Mouse (Mus musculus): ENCODE results near the gene Mpdu1.
"Not testable (repeated sequence)": the region's sequence is repeated elsewhere in the genome, so short reads cannot be mapped to it uniquely, and the experiment has no call there.

Mpdu1 gene

GRCm38 (mm10) chr11:69662213-69662966 lies at the start of gene Mpdu1:
TSS of gene Mpdu1 (minus strand) at chr11:69662642.
- DNase-seq (ENCODE audit: low read depth), result peak; percentile 99

GRCm38 (mm10) chr11:69711082-69711481 lies 48.6 kb upstream of the Mpdu1 start:
- no peak for DNase-seq (ENCODE audit: low read depth)

GRCm38 (mm10) chr11:69710470-69710869 lies 48.0 kb upstream of the Mpdu1 start:
- DNase-seq (ENCODE audit: low read depth), result no peak

GRCm38 (mm10) chr11:69709554-69710446 lies 47.4 kb upstream of the Mpdu1 start:
- DNase-seq (ENCODE audit: low read depth), result no peak

GRCm38 (mm10) chr11:69708614-69709265 lies 46.3 kb upstream of the Mpdu1 start:
- DNase-seq (ENCODE audit: low read depth), result no peak

GRCm38 (mm10) chr11:69707873-69708381 lies 45.5 kb upstream of the Mpdu1 start:
- DNase-seq (ENCODE audit: low read depth), result no peak

- no peak for DNase-seq (ENCODE audit: low read depth)
These were observed 45.0 kb upstream of the Mpdu1 start for GRCm38 (mm10) chr11:69707480-69707847.

- no peak for DNase-seq (ENCODE audit: low read depth)
These were observed 44.5 kb upstream of the Mpdu1 start for GRCm38 (mm10) chr11:69706775-69707479.

- DNase-seq (ENCODE audit: low read depth), result no peak
These were observed 42.2 kb upstream of the Mpdu1 start for GRCm38 (mm10) chr11:69704613-69705010.

- DNase-seq (ENCODE audit: low read depth), result no peak
These were observed 41.6 kb upstream of the Mpdu1 start for GRCm38 (mm10) chr11:69703814-69704612.

GRCm38 (mm10) chr11:69703381-69703780 lies 40.9 kb upstream of the Mpdu1 start:
- DNase-seq (ENCODE audit: low read depth), result not testable (repeated sequence)

- DNase-seq (ENCODE audit: low read depth), result not testable (repeated sequence)
These were observed 40.4 kb upstream of the Mpdu1 start for GRCm38 (mm10) chr11:69702886-69703285.

GRCm38 (mm10) chr11:69699595-69699994 lies 37.2 kb upstream of the Mpdu1 start:
- DNase-seq (ENCODE audit: low read depth), result no peak

- DNase-seq (ENCODE audit: low read depth), result no peak
These were observed 36.1 kb upstream of the Mpdu1 start for GRCm38 (mm10) chr11:69698574-69698973.

GRCm38 (mm10) chr11:69697396-69697795 lies 35.0 kb upstream of the Mpdu1 start:
- DNase-seq (ENCODE audit: low read depth), result no peak

- no peak for DNase-seq (ENCODE audit: low read depth)
These were observed 33.1 kb upstream of the Mpdu1 start, which contains the start of the genes Tnfsf12 and Tnfsfm13 for GRCm38 (mm10) chr11:69695361-69696181. TSS of gene Tnfsf12 (minus strand) at chr11:69695849. TSS of gene Tnfsfm13 (minus strand) at chr11:69696098.

GRCm38 (mm10) chr11:69695046-69695360 lies 32.6 kb upstream of the Mpdu1 start:
- no peak for DNase-seq (ENCODE audit: low read depth)

- DNase-seq (ENCODE audit: low read depth), result no peak
These were observed 31.1 kb upstream of the Mpdu1 start for GRCm38 (mm10) chr11:69693421-69693965.

- no peak for DNase-seq (ENCODE audit: low read depth)
These were observed 30.4 kb upstream of the Mpdu1 start for GRCm38 (mm10) chr11:69692863-69693262.

Data from 416B (cell line).